Mouse (Mus musculus): Measurements from ENCODE around the gene Gm20388.
A peak's percentile ranks its signal among the peaks of the same experiment; 100 is the strongest.

Gm20388 gene

GRCm38 (mm10) chr8:121698615-121699101 is 1788.0 kb downstream of the Gm20388 start:
- no peak for DNase-seq (ENCODE audit: extremely low read depth, insufficient read length, low spot score)

DNA sequence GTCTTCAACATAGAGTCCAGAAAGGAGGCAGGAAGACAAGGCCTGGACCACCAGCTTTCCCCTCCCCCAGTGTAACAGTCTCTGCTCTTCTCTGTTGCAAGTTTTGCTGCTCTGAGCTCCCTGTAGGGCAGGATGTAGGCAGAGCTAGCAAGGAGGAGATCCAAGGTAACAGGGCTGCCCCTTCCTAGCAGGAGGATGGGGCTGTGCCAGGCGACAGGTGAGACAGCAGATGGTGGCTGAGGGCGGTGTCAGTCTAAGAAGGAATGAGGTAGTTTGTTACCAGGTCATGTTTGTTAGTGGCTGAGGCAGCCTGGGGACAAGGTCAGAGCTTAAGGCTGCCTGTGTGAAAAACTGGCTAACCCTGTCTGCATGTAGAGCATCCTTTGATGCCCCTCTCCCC is 1789.3 kb downstream of the Gm20388 start:
- DNase-seq (ENCODE audit: extremely low read depth, insufficient read length, low spot score), result no peak

DNA sequence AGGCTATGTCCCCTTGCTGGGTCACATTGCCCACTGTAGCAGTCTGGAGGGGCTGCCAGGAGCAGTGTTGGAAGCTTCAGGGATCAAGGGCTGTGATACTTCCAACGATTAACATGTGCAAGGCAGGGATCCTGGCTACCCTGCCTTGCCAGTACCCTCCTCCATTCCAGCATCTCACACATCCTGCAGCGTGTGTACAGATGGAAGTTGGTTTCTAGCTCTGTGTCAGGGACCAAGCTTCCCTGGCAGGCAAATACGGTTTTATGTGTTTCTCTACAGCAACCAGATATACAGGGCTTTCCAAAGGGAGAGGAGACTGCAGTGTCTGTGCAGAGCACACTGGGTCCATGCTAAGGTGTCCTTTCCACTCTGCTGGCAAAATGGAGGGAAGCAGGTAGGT is 1794.5 kb downstream of the Gm20388 start:
- DNase-seq (ENCODE audit: extremely low read depth, insufficient read length, low spot score), result no peak

DNA sequence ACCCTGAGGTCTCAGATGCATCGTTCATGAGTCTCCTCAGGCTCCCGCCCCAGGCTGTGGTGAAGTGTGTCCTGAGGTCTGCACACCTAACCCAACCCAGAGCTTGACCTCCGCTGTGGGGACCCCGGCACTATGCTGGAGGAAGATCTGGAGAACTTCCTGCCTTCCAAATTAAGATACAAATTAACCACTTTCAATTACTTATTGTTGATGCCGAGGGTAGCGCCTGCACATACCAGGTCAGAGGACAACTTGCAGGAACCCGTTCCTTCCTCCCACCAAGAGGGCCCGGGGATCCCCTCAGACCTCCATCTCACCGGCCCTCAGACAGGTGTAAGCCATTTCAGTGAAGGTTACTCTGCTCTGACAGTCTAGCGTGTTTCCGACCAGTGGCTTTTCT is 1796.3 kb downstream of the Gm20388 start:
- no peak for DNase-seq (ENCODE audit: extremely low read depth, insufficient read length, low spot score)

GRCm38 (mm10) chr8:121708406-121708805 is 1797.8 kb downstream of the Gm20388 start:
- DNase-seq (ENCODE audit: extremely low read depth, insufficient read length, low spot score), result no peak

- DNase-seq (ENCODE audit: extremely low read depth, insufficient read length, low spot score), result no peak
These were observed 1806.9 kb downstream of the Gm20388 start for GRCm38 (mm10) chr8:121717502-121717901.

DNA sequence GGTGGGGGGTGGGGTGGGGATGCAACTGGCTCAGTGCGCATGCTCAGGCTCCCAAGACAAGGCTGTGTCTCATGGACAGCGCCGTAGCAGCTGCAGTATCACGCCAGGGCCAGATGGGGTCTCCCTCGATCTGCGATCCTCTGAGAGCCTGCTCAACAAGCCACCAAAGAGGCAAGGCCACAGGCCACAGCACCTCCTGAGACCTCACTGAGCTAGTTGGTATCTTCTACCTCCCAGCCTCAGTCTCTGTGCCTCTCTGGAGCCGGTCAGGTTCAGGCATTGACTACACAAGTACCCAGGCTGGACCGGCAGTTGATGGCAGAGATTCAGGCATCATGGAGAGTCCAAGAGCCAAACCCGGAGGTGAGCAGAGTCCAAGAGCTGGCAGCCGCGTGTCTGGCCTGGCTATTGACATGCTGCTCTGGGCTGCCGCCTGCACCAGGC is 1807.4 kb downstream of the Gm20388 start:
- DNase-seq (ENCODE audit: extremely low read depth, insufficient read length, low spot score), result peak; percentile 50

DNA sequence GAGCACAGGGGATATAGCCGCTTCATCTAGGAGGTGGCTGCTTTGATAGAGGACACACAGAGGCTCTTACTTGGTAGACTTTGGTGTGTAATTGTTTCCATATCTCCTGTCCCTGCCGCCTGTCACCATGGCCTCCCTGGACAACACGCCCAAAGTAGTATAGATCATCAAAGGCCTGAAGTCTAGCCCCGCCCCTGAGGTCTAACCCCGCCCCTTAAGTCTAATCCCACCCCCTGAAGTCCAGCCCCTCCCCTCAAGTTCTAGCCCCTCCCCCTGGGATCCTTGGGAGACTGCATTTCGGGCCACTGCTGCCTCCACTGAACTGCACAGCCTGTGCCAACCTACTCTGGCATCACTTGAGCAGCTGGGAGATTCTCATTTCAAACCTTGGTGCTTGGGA is 1808.3 kb downstream of the Gm20388 start:
- no peak for DNase-seq (ENCODE audit: extremely low read depth, insufficient read length, low spot score)

- DNase-seq (ENCODE audit: extremely low read depth, insufficient read length, low spot score), result no peak
These were observed 1810.4 kb downstream of the Gm20388 start for GRCm38 (mm10) chr8:121721072-121721471.

- DNase-seq (ENCODE audit: extremely low read depth, insufficient read length, low spot score), result no peak
These were observed 1813.2 kb downstream of the Gm20388 start for GRCm38 (mm10) chr8:121723846-121724245.

GRCm38 (mm10) chr8:121727164-121727563 is 1816.5 kb downstream of the Gm20388 start:
- DNase-seq (ENCODE audit: extremely low read depth, insufficient read length, low spot score), result no peak

DNA sequence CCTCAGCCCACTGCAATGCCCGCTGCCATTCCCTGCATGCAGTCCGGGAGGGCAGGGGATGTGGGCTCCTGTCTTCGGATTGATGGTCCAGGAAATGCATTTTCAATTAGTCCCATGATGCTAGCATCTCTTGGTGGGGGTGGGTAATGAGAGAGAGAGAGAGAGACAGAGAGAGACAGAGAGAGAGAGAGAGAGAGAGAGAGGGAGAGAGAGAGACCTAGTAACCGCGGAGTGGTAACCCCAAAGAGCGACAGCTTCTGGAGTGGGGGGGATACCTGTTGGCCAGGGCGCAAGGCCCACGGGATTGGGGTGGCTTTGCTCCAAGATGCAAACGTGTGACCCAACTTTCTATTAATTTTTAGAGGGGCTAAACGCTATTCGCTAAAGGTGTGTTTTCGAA is 1818.7 kb downstream of the Gm20388 start, which contains the start of gene Jph3:
Gene Jph3 (plus strand): TSS at position 301 of the 400 bp plus-strand sequence.
- DNase-seq (ENCODE audit: extremely low read depth, insufficient read length, low spot score), result no peak

DNA sequence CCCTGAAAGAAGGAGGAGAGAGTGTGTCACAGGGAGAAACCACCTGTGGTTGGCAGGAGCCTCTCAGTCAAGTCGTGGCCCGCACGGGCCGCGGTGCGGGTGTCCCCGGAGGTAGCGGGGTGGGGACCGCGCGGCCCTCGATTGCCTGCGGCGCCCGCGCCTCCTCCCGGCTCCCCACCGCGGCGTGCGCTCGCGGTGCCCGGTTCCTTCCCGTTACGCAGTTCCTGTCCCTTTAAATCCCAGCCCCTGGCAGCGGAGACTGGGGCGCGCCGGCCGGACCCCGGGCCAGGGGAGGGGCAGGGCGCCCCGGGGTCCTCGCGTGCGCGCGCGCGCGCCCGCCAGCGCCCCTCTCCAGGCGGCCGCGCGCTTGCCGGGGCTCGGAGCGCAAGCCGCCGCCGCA is 1819.1 kb downstream of the Gm20388 start:
- DNase-seq (ENCODE audit: extremely low read depth, insufficient read length, low spot score), result no peak

GRCm38 (mm10) chr8:121730170-121730569 is 1819.5 kb downstream of the Gm20388 start:
- no peak for DNase-seq (ENCODE audit: extremely low read depth, insufficient read length, low spot score)

DNA sequence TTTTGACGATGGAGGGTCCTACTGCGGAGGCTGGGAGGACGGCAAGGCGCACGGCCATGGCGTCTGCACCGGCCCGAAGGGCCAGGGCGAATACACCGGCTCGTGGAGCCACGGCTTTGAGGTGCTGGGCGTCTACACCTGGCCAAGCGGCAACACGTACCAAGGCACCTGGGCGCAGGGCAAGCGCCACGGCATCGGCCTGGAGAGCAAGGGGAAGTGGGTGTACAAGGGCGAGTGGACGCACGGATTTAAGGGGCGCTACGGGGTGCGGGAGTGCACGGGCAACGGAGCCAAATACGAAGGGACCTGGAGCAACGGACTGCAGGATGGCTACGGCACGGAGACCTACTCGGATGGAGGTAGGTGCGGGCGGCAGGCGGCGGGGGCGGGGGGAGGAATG is 1820.0 kb downstream of the Gm20388 start:
- DNase-seq (ENCODE audit: extremely low read depth, insufficient read length, low spot score), result no peak

DNA sequence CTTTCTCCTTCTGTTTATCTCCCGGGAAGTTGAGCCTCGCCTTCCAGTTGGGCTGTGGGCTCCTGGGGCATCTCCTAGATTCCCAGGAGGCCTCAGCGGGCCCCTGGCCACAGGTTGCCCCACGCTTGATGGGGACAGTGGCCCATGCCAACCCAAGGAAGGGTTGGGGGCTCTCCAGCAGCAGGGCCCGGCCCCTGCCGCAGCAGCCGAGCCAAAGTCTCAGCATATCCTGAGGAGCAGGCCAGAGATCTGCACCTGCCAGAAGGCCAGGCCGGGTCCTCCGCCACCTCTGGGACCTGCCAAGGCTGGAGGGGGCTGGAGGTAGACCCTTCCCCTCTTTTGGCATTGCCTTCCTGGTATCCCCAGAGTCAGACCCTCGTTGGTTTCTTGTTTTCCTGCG is 1820.4 kb downstream of the Gm20388 start:
- no peak for DNase-seq (ENCODE audit: extremely low read depth, insufficient read length, low spot score)

GRCm38 (mm10) chr8:121731471-121732333 is 1821.1 kb downstream of the Gm20388 start:
- DNase-seq (ENCODE audit: extremely low read depth, insufficient read length, low spot score), result no peak

DNA sequence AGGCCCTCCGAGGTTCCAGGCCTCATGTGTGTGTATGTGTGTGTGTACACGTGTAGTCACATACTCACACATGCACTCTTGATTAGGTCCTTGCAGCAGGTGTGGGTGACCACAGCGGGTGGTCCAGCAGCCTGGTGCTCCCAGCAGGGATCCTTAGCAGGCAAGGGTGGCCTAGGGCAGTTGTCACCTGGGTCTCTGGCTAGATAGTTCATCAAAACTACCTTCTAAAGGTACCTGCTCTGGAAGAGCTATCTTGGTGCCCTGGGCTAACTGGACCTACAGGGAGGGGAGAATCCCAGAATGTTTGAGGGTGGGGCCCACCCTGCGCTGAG is 1821.7 kb downstream of the Gm20388 start:
- no peak for DNase-seq (ENCODE audit: extremely low read depth, insufficient read length, low spot score)

DNA sequence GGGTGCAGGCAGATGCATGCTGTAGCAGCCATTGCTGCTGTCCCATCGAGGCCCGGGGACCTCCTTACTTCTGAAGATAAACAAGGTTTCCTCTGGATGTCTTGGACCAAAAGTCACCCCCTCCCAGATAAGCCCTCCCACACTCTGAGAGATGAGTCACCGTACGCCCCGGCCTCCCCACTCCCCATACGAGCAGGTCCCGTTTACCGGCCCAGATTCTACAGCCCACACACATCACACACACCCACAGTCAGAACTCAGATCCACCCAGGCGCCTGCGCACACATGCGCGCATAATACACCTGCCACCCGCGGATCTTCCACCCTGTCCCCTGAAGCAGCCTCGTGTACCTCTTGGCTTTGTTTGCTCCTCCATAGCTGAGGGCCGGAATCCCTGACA is 1823.6 kb downstream of the Gm20388 start:
- DNase-seq (ENCODE audit: extremely low read depth, insufficient read length, low spot score), result no peak

DNA sequence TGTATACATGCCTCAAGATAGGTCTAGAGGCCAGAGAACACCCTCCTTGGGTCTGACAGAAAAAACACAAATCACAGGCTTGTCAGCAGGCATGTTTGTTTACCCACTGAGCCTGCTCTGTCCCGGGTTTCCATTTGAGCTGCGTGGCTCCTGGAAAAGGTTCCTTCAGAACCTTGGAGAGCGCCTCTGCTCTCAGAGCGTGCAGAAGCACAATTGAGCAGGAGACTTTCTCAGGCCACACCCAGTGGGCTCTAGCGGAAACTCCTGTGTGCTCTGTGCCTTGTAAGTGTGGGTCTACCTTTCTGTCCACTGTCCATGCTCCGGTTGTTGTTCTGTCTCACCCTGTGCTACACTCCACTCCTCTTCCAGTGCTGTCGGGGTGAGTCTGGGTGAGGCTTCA is 1825.6 kb downstream of the Gm20388 start:
- no peak for DNase-seq (ENCODE audit: extremely low read depth, insufficient read length, low spot score)

DNA sequence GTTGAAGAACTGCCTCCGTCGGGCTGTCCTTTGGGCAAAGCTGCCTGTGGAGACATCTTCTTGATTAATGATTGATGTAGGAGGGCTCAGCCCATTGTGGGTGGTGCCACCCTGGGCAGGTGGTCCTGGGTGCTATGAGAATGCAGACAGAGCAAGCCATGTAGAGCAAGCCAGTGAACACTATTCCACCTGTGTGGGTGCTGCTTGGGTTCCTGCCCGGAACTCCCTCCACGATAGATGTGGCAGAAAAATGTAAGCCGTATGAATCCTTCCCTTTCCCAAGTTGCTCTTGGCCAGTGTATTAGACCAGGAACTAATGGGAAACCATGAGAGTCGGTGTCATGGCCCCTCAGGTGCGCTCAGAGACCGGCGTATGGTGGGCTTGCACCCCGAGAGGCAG is 1830.1 kb downstream of the Gm20388 start:
- no peak for DNase-seq (ENCODE audit: extremely low read depth, insufficient read length, low spot score)

GRCm38 (mm10) chr8:121749501-121749900 is 1838.9 kb downstream of the Gm20388 start:
- no peak for DNase-seq (ENCODE audit: extremely low read depth, insufficient read length, low spot score)

All from 3134 (cell line).